Mouse (Mus musculus) bone marrow, adult 2 months (tissue): ENCODE measurements around the gene Wdr60. TPM values are rescaled to one million over a fixed set of nuclear protein-coding genes. Genes with fewer than 3 reads are reported as not detected.

Experiments used
- H3K27ac ChIP-seq: fragments of 200-500 bp; 2 replicates; pipeline ENCODE4 v1.5.1; 2012; ENCODE audit warnings: low read depth, mild to moderate bottlenecking, control low read depth, inconsistent platforms, low read length; ENCODE audit not compliant: control insufficient read depth, poor library complexity, insufficient read depth
- H3K4me1 ChIP-seq: fragments of 200-500 bp; 2 replicates; pipeline ENCODE4 v1.6.1; 2011; ENCODE audit warnings: low read length; ENCODE audit not compliant: control insufficient read depth, insufficient read depth
- H3K4me3 ChIP-seq: fragments of 200-500 bp; replicated peaks from 2 replicates; pipeline ENCODE3; 2011; ENCODE audit warnings: mild to moderate bottlenecking, low read depth, low read length, control low read depth; ENCODE audit not compliant: control insufficient read depth
- CTCF ChIP-seq: fragments of 200-500 bp; IDR thresholded peaks from 2 replicates; pipeline ENCODE4 v1.5.1; 2011; ENCODE audit warnings: low read length, control low read depth; ENCODE audit not compliant: control insufficient read depth, insufficient read depth
- POLR2A ChIP-seq: fragments of 200-500 bp; IDR thresholded peaks from 2 replicates; pipeline ENCODE4 v1.6.1; 2011; ENCODE audit warnings: low read depth, mild to moderate bottlenecking, control low read depth, low read length, borderline replicate concordance; ENCODE audit not compliant: control insufficient read depth
- WGBS: fragments of 180-500 bp; shearing (Covaris S2); methylation state at CpG from one replicate; pipeline ENCODE4 v1.1.7; 2018; 5-methylcytosine and 5-hydroxymethylcytosine counted together
- polyA plus RNA-seq: library from polyadenylated mRNA; stranded (reverse); fragments of >200 nt; gene quantifications from 2 replicates; pipeline ENCODE4 v1.2.4, GENCODE M21; 2011; ENCODE audit warnings: low replicate concordance; ENCODE audit not compliant: missing spikeins, insufficient read depth, insufficient read length

Wdr60 gene
- polyA plus RNA-seq, 1 experiment: 5.2 TPM

- TF ChIP-seq CTCF (no peak), POLR2A (no peak)
- H3K4me1 ChIP-seq: no peaks in the 10 kb centered on the region
- H3K4me3 ChIP-seq: no peak overlapping the region
- 87% methylated on average over 10 of the region's 10 CpGs for WGBS
- H3K27ac ChIP-seq: no peak overlapping the region
These were observed 36.3 kb downstream of the Wdr60 start for GRCm38 (mm10) chr12:116226289-116227057.

GRCm38 (mm10) chr12:116223107-116223506 is 39.7 kb downstream of the Wdr60 start:
- Histone ChIP-seq H3K27ac (no peak overlapping the region), H3K4me3 (no peak overlapping the region), H3K4me1 (no peaks in the 10 kb centered on the region)
- no peak for TF ChIP-seq CTCF
- no peak for TF ChIP-seq POLR2A
- 94% methylated on average over 2 of the region's 2 CpGs for WGBS

- H3K4me3 ChIP-seq: no peak overlapping the region
- TF ChIP-seq POLR2A: no peak
- TF ChIP-seq CTCF: no peak
- H3K27ac ChIP-seq: no peak overlapping the region
- no peaks in the 10 kb centered on the region; the same call in 1 of the 2 replicates for H3K4me1 ChIP-seq
- WGBS: 93% methylated on average over 8 of the region's 8 CpGs
These were observed 55.3 kb downstream of the Wdr60 start for GRCm38 (mm10) chr12:116207486-116207885.

- no peaks in the 10 kb centered on the region; the same call in 1 of the 2 replicates for H3K4me1 ChIP-seq
- H3K4me3 ChIP-seq: no peak overlapping the region
- WGBS: 81% methylated on average over 3 of the region's 3 CpGs
- H3K27ac ChIP-seq: no peak overlapping the region
- TF ChIP-seq CTCF: no peak
These were observed 57.1 kb downstream of the Wdr60 start for GRCm38 (mm10) chr12:116205726-116206125.

DNA sequence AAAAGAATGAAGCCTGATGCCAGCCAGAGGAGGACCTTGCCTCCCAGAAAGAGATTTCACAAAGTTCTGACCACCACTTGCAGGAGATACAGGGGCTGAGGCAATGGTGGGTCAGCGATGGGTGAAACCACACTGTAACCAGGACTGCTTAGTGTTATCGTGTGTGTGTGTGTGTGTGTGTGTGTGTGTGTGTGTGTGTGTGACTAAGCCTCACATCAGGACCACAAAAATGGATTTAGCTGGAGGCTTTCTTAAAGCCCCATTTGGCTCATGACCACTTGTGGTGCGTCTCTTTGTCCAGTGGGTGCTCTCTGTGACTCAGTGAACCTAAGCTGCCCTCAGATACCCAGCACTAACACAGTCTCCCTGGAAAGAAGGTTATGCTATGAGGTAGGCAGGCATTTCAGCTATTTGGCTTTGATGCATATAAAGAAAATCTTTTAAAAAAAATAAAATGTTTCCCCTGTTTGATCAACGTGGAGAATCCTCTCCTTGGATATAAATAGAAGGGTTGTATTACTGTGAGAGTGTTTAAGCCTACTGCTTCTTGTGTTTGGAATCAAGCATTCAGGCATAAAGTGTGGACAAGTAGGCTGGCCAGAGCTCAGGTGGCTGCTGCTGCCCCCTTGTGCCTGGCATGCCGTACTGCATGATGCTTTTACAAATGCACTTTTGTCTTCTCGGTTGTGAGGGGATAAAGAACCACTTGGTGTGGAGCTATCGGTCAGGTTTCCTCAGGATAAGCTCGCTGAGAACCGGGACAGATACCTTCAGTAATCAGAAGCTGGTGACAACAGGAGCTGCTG is 60.4 kb downstream of the Wdr60 start:
- TF ChIP-seq POLR2A (no peak), CTCF (peak; percentile 96)
- Histone ChIP-seq H3K4me3 (no peak overlapping the region), H3K27ac (no peak overlapping the region), H3K4me1 (no peaks in the 10 kb centered on the region; the same call in 1 of the 2 replicates)
- 28% methylated on average over 9 of the region's 9 CpGs for WGBS

DNA sequence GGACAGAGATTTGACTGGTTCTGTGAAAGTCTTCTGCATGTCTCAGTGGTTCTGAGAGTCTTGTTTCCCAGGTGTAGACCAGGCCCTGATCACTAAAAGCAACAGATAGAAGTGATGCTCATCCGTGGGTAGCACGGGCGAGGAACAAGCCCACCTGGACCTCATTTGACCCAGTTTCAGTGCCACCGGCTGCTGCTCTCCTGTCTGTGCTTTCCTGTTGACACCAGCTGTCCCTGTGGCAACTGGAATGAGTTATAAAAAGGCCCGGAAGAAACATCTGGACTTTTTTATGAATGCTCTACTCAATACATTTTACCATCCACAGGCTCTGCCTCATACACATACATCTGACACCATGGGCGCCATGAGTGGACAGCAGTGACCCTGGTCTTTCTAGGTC is 64.0 kb downstream of the Wdr60 start:
- no peaks in the 10 kb centered on the region; the same call in 1 of the 2 replicates for H3K4me1 ChIP-seq
- 84% methylated on average over 6 of the region's 6 CpGs for WGBS
- no peak overlapping the region for H3K27ac ChIP-seq
- no peak overlapping the region for H3K4me3 ChIP-seq
- no peak for TF ChIP-seq CTCF
- TF ChIP-seq POLR2A: no peak

DNA sequence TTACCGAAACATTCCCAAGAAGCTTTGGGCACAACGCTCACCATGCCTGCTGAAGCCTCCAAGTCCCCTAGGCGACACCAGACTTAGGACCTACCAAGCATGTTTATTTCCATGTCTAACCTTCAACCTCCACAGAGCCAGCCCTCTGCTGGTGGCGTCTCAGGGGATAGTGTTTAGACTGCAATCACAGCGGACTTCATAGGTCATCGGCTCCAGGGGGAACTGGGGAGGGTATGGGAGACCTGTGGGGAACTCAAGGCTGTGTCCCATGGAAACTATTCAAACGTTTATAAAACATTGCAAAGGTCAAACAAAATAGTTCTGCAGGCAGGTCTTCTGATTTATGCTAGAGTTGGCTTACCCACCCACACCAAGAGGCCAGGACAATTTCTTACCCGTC is 66.6 kb downstream of the Wdr60 start:
- Histone ChIP-seq H3K4me1 (no peaks in the 10 kb centered on the region), H3K27ac (no peak overlapping the region), H3K4me3 (no peak overlapping the region)
- no peak for TF ChIP-seq CTCF
- TF ChIP-seq POLR2A: no peak
- WGBS: 79% methylated on average over 8 of the region's 8 CpGs

- Histone ChIP-seq H3K4me3 (no peak overlapping the region), H3K4me1 (no peaks in the 10 kb centered on the region), H3K27ac (no peak overlapping the region)
- TF ChIP-seq POLR2A: no peak
- no peak for TF ChIP-seq CTCF
These were observed 68.2 kb downstream of the Wdr60 start for GRCm38 (mm10) chr12:116194641-116195040.
